Mouse (Mus musculus) forelimb bud, embryonic 11.5 days (tissue): ENCODE results near the gene Cpxm1.
A peak's percentile ranks its signal among the peaks of the same experiment; 100 is the strongest.

Experiments used
- DNase-seq: peaks from one replicate; pipeline ENCODE4 v3.0.0-alpha.2; 2012; ENCODE audit warnings: low read depth, low spot score

The Cpxm1 gene

DNA sequence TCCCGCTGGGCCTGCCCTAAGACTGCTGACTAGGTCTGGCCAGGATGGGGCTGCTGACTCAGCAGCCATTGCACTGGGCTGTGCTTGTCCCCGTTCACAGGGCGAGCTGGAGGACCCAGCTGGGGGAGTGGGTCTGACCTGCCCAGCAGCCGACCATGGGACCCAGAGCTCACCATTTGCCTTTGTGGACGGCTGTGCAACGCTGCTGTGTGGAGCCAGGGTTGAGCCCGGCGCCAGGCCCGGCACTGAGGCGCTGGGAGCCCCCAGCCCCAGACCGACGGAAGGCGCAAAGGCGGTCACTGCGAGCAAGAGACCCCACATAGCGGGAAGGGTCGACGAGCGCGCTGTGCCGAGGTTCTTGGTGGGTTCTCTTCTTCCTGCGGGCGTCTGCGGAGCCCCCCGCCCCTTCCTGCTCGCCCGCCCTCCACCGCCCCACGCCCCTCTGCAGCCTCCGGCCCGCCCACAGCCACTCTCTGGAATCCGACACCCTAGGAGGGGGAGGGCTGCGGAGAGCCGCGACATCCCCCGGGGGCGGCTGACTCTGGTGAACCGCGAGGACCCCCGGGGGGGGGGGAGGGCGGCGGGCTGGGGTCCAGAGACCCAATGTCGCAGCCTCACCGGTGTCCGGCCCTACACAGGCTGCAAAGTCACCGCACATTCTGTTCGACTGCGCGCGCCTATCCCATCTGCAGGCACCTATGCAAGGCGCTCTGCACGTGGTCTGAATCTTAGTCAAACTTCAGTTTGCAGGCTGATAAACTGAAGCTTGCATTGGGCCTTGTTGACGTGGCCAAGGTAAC, at the start of gene Cpxm1:
Gene Cpxm1, minus strand, starts transcription at position 389 of the 800 bp plus-strand sequence.
- DNase-seq: peak; percentile 69

GRCm38 (mm10) chr2:130442162-130442561, 44.8 kb upstream of the Cpxm1 start:
- DNase-seq: no peak

- no peak for DNase-seq
Observed at GRCm38 (mm10) chr2:130439840-130440480, 42.6 kb upstream of the Cpxm1 start.

DNA sequence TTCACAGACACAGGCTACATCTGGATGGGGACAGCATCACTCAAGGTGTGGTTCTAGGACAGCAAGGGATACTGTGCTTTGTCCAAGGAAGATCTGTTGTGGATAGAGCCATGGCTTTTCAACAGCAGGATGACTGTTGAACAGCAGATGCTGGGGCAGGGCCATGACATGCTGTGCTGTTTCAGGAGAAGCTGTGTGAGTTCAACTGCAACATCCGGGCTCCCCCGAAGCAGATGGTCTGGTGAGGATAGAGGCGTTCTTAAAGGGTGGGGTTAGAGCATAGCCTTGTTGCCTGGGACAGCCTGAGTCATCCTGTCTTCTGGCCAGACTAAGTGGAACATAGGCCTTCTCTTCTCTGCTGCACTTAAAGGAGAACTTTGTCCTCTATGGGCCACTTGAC, 41.5 kb upstream of the Cpxm1 start:
- no peak for DNase-seq

- no peak for DNase-seq
Observed at GRCm38 (mm10) chr2:130436769-130437168, 39.4 kb upstream of the Cpxm1 start.

GRCm38 (mm10) chr2:130433152-130433551, 35.8 kb upstream of the Cpxm1 start:
- DNase-seq: peak; percentile 56

DNA sequence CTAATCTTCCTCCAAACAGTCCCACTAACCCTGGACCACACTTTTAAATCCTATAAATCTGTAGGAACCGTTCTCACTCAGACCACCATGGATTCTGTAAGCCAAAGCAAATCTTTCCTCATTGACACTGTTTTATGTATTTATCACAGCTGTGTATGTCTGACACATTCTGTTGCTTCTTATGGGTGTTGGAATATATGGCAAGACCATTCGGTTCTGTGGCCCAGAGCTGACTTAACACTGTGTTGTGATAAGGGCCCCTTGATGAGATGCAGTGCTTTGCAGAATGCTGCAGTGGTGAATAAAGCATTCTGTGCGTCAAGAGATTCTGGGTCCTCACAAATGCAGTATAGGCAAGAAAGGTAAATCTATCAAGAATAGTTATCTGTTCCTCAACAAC, 34.8 kb upstream of the Cpxm1 start:
- DNase-seq: no peak

- DNase-seq: no peak
Observed at GRCm38 (mm10) chr2:130430484-130430883, 33.1 kb upstream of the Cpxm1 start.

DNA sequence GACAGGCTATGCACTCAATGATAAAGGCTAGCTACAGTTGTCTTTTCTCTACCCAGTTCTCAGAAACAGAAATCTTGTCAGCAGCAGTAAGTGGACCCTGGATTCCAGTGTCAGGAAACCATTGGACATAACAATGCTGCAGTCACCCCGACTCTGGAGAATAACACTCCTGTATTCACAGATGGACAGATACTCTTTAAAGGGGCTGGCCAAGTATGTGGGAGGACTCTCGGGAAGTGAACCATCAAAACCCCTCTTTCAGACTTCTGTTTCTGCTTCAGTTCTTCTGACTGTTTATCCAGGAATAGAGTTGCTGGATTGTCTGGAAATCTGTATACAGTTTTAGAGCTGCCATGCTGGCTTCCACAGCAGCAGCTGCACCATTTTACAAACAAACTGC, 32.5 kb upstream of the Cpxm1 start:
- DNase-seq: no peak

DNA sequence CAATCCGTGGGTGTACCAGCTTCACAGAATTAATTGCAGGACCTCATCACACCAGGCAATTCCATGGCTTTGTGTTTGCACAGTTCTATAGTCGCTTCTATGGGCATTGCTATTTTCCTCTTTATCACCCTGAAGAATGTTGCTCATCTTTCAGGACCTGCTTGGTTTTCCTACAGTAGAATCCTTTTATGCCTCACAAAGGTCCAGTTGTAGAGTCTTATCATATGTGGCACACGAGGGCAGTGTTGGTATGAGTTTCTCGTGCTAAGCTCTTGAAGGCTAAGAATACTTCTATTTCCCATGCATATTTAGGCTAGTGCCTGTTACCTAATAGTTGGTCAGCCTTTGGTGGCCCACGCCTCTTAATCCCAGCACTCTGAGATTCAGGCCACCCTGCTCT, 27.7 kb upstream of the Cpxm1 start:
- no peak for DNase-seq

- DNase-seq: peak; percentile 90
Observed at GRCm38 (mm10) chr2:130424126-130424853, 26.9 kb upstream of the Cpxm1 start, which contains the start of the genes Vps16 and Pced1a. Gene Vps16, plus strand, starts transcription at chr2:130424339. Gene Pced1a, minus strand, starts transcription at chr2:130424701.

DNA sequence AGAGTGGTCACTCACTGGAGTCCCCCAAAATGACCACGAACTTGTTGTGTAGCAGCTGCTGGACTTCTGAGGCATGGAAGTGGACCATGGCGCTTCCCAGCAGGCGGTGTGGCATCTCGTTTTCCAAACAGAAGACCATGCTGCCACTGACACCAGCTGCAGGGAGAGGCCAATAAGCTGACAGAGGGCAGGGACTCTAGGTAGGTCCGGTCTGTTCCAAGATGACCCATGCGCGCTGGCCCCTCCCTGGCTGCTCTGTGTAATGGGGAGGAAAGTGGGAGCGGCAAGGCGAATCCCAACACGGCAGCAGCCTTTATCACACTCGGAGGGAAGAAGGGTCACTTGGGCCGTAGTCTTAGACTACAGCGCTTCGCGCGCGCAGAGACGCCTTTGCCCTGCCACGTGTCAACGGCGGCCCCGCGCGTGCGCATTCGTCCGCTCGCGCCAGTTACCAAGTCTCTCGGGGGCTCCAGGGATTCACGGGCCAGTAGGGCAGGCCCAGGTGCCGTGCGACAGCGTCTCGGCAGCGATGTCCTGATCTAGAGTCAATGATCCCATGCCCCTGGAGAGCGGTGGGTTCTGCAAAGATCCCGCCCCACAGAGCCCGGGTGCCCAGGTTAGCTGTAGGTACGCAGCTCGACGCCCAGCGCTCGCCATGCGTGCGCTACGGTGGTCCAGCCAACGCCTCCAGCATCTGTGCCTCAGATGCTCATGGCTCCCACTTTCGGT, 26.2 kb upstream of the Cpxm1 start:
- peak; percentile 77 for DNase-seq

GRCm38 (mm10) chr2:130421781-130422620, 24.6 kb upstream of the Cpxm1 start:
- no peak for DNase-seq

GRCm38 (mm10) chr2:130414094-130414856, 16.9 kb upstream of the Cpxm1 start:
- DNase-seq: no peak

DNA sequence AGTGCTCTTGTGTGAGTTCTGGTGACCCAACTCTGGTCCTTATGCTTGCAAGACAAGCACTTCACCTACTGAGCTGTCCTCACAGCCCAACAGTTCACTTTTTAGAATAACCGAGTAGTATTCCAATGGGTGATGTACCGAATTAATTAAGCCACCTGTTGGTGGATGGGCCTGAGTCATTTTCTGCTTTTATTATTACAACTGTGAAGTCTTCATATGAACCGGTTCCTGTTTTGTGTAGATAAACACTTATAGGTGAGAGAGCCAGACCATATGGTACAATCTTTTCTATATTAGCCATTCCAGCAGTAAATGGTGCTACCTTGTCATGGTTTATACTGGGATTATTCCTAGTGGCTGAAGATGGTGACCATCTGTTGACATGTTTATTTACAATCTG, 15.4 kb upstream of the Cpxm1 start:
- no peak for DNase-seq

DNA sequence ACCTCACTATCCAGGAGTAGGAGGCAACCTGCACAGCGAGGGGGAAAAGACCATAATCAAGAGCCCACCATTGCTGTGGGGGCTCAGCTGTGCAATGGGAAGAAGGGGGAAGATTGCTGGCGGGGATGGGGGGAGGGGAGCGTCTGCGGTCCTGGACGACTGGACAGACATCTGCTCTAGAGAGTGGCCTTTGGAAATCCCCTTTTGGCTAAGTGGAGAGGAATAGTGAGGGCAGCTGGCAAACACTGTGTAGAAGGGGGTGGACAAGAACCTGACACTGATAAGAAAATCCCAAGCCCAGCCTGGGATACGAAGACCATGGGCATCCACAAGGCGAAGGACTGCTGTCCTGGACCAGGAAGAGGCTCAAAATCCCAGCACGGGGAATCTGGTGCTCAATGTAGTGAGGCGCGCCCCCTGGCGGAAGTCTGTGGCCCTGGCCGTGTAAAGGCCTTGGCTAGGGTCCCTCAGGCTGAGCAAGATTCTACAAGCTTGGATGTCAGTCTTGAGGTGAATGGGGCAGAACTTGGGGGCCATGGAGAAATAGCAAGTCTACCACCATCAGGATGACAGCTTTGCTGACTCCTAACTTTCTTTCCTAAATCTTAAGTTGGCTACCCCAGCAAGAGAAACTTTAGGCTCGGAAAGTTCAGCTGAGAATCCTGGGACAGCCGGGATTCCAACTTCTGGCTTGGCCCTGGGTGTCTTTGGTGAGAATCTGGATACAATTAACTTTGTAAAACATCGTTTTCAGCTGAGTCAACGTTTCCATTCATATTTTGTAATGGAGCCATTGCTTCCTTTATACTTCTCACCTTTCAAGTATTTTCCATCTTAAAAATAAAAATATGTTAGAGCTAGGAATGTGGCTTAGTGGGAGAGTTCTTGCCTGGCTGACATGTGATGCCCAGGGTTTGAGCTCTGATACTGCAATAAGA, 14.5 kb upstream of the Cpxm1 start:
- DNase-seq: peak; percentile 81

DNA sequence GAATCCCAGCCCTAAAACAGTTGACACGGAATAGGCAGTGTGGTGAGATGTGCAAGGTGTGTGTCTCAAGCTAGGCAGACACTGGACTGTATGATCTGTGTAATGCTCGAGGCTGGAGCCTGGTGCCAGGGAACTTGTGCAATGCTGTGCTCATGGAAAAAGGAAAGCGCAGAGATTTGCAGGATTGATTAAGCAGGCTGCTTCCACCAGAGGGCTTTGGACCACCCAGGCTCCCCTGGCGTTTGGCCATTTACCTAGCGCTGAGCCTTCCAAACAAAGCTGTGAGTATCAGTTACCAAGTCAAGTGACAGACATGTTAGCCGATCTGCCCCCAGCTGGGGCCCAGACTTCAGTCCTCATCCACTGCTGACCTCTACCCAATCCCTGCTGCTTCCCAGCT, 10.8 kb upstream of the Cpxm1 start:
- peak; percentile 54 for DNase-seq

GRCm38 (mm10) chr2:130406178-130406577, 8.8 kb upstream of the Cpxm1 start, which contains the start of gene Tmem239:
Gene Tmem239, plus strand, starts transcription at chr2:130406478.
- DNase-seq: no peak

DNA sequence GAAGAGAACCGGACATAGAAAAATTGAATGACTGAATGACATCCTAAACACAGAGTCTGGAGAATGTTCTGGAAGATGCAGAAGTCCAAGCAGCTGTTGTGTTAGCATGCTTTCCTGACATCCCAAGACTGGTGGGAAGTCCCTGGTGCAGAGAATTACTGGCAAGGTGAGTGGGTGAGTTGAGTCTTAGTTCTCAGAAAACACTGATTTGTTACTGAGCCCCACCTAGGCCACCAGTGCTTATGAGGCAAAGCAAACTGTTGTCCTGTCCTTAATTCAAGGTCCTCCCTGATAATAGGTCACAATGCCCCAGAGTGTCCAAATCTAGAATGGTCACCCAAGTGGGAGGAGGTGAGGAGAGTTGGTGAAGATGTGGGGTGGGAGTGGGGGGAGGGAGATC, 7.6 kb upstream of the Cpxm1 start, which contains the start of the genes Gm28372 and 1700020A23Rik:
Gene Gm28372, plus strand, starts transcription at position 301 of the 400 bp plus-strand sequence.
Gene 1700020A23Rik, plus strand, starts transcription at position 321 of the 400 bp plus-strand sequence.
- no peak for DNase-seq
